Mouse (Mus musculus) frontal cortex, postnatal 14 days (tissue): ENCODE measurements at regions not wholly inside any gene's neighbourhood (a gene's known extent, or its start where the extent isn't known, plus 50 kb on each side); places are given as distances from the start of the nearest gene placed in this dataset.

Experiments
- DNase-seq, 2 experiments: peaks; one replicate each; pipeline ENCODE4 v3.0.0; 2022; ENCODE audit warnings: low spot score in 2 of 2

- DNase-seq, result no peak
Observed at GRCm38 (mm10) chr11:112106891-112107290, 675.1 kb upstream of the Sox9 start.

- DNase-seq, result peak in 1 of 2 experiments; percentile 13
Observed at GRCm38 (mm10) chr11:112107314-112107713, 674.7 kb upstream of the Sox9 start.

- no peak for DNase-seq
Observed at GRCm38 (mm10) chr11:112121026-112121425, 661.0 kb upstream of the Sox9 start.

- no peak for DNase-seq
Observed at GRCm38 (mm10) chr11:112121831-112122230, 660.2 kb upstream of the Sox9 start.

- DNase-seq, result no peak
Observed at GRCm38 (mm10) chr11:112125249-112125933, 656.6 kb upstream of the Sox9 start.

GRCm38 (mm10) chr11:112130090-112130489 is 651.9 kb upstream of the Sox9 start:
- DNase-seq, result no peak

- no peak for DNase-seq
Observed at GRCm38 (mm10) chr11:112137401-112138020, 644.5 kb upstream of the Sox9 start.

- no peak for DNase-seq
Observed at GRCm38 (mm10) chr11:112140058-112140457, 642.0 kb upstream of the Sox9 start.

GRCm38 (mm10) chr11:112140495-112140894 is 641.5 kb upstream of the Sox9 start:
- no peak for DNase-seq

GRCm38 (mm10) chr11:112140912-112141311 is 641.1 kb upstream of the Sox9 start:
- no peak for DNase-seq

- DNase-seq, result no peak
Observed at GRCm38 (mm10) chr11:112152051-112152450, 630.0 kb upstream of the Sox9 start.

GRCm38 (mm10) chr11:112153198-112153597 is 628.8 kb upstream of the Sox9 start:
- DNase-seq, result no peak

GRCm38 (mm10) chr11:112154712-112155319 is 627.2 kb upstream of the Sox9 start:
- DNase-seq, result no peak

- no peak for DNase-seq
Observed at GRCm38 (mm10) chr11:112155339-112155955, 626.6 kb upstream of the Sox9 start.

GRCm38 (mm10) chr11:112163681-112164265 is 618.3 kb upstream of the Sox9 start:
- no peak for DNase-seq

- DNase-seq, result no peak
Observed at GRCm38 (mm10) chr11:112173585-112173984, 608.4 kb upstream of the Sox9 start.

- DNase-seq, result no peak
Observed at GRCm38 (mm10) chr11:112175302-112175701, 606.7 kb upstream of the Sox9 start.

GRCm38 (mm10) chr11:112180666-112181065 is 601.4 kb upstream of the Sox9 start:
- no peak for DNase-seq

GRCm38 (mm10) chr11:112197620-112198268 is 584.3 kb upstream of the Sox9 start:
- no peak for DNase-seq

- DNase-seq, result no peak
Observed at GRCm38 (mm10) chr11:112204561-112204960, 577.5 kb upstream of the Sox9 start.

GRCm38 (mm10) chr11:112209414-112209813 is 572.6 kb upstream of the Sox9 start:
- peak in 1 of 2 experiments; percentile 50 for DNase-seq
